Mouse (Mus musculus): ENCODE measurements at regions not wholly inside any gene's neighbourhood (a gene's known extent, or its start where the extent isn't known, plus 50 kb on each side); places are given as distances from the start of the nearest gene placed in this dataset.

DNA sequence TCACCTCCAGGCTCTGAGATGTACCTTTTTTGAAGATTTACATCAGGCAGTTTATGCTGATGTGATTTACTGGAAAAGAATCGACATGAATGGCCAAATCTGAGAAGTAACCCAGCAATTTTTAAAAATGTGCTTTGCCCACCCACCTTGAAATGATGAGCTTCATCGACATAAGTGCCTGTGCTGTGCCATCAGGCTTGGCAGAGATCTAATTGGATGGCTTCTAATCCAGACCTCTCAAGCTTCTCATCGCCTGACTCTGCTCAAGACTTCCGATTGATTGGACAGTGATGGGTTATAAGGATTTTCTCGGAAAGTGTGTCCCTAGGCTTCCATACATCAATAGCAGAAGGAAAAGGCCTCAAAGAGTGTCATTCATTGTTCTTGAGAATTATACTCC, 621.9 kb upstream of the Klhl29 start:
- no peak overlapping the region for H3K4me3 ChIP-seq (ENCODE audit: low read depth, low read length)
- no peaks in the 10 kb centered on the region for H3K27me3 ChIP-seq (replicated peaks; ENCODE audit: control insufficient read depth, insufficient read depth, low read length)
- H3K9ac ChIP-seq (ENCODE audit: low read depth, low read length): no peak overlapping the region
- no peaks in the 10 kb centered on the region for H3K4me1 ChIP-seq (ENCODE audit: control insufficient read depth, insufficient read depth, low read length)
- H3K9me3 ChIP-seq (ENCODE audit: control insufficient read depth, low read length): no peaks in the 10 kb centered on the region
- ATAC-seq (ENCODE audit: low read depth): no peak
- DNase-seq (ENCODE audit: low spot score): no peak
- no peak overlapping the region for H3K4me2 ChIP-seq (ENCODE audit: low read depth, low read length)
- no peaks in the 10 kb centered on the region for H3K36me3 ChIP-seq (ENCODE audit: control insufficient read depth, insufficient read depth, low read length)
- WGBS: 81% methylated on average over 5 of the region's 5 CpGs
- no peak overlapping the region for H3K27ac ChIP-seq (replicated peaks; ENCODE audit: low read depth, low read length)

DNA sequence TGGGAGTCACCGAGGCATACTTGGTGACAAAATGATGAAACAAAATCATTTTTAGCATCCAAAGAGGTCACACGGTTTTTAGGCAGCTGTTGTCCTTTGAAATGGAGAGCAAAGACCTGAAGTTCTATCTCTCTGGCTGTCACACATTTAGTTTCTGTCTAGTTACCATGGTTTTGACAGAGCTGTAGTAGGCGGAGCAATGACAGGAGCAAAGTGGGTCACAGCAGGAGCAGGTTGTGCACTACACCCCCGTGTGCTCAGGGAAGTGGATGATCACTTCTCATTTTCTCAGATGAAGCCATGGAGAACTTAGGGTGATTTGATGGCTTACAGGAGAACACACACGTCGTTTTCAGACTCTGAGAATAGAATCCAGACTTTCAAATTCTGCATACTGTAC, 621.2 kb upstream of the Klhl29 start:
- no peak for ATAC-seq (ENCODE audit: low read depth)

DNA sequence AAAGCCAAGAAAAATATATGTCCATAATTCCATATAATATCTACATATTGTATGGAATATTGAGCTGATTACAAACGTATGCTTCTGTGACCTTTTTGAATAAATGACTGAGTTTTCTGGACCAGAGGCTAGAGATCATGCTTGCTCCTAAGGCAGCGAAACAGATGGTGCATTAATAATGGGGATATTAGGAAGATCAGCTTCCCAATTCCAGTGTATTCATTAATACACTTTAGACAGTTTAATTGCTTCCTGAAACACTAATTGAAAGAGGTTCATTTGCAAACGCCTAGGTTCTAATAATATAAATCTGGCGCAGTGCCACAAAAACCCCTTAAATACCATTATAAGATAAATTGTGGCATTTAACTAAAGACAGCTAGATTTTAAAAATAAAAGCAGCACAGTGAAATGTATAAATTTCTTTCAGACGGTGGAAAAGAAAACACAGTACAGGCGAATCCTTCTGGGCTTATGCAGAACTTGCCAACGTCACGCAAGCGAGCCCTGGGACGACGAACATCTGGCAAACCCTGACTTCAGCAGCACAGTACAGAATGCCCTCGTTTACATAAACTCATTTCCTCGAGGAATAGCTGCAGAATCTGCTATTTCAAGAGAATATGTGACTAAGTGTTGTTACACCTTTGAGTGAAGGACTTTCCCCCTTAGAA, 608.6 kb upstream of the Klhl29 start:
- no peaks in the 10 kb centered on the region for H3K27me3 ChIP-seq (replicated peaks; ENCODE audit: control insufficient read depth, insufficient read depth, low read length)
- no peak overlapping the region for H3K4me3 ChIP-seq (ENCODE audit: low read depth, low read length)
- DNase-seq (ENCODE audit: low spot score) (peak; percentile 42), ATAC-seq (ENCODE audit: low read depth) (no peak)
- H3K27ac ChIP-seq (replicated peaks; ENCODE audit: low read depth, low read length): no peak overlapping the region
- no peaks in the 10 kb centered on the region for H3K9me3 ChIP-seq (ENCODE audit: control insufficient read depth, low read length)
- H3K4me2 ChIP-seq (ENCODE audit: low read depth, low read length): peak overlapping the region; percentile 23; the same call in 1 of the 2 replicates
- 37% methylated on average over 13 of the region's 13 CpGs for WGBS
- no peaks in the 10 kb centered on the region for H3K4me1 ChIP-seq (ENCODE audit: control insufficient read depth, insufficient read depth, low read length)
- H3K9ac ChIP-seq (ENCODE audit: low read depth, low read length): no peak overlapping the region
- no peaks in the 10 kb centered on the region for H3K36me3 ChIP-seq (ENCODE audit: control insufficient read depth, insufficient read depth, low read length)

More for the DNA sequence above, 621.2 kb upstream of the Klhl29 start:
- H3K9ac ChIP-seq (ENCODE audit: low read depth, low read length): no peak overlapping the region
- H3K9me3 ChIP-seq (ENCODE audit: control insufficient read depth, low read length): no peaks in the 10 kb centered on the region
- no peak for DNase-seq (ENCODE audit: low spot score)
- H3K36me3 ChIP-seq (ENCODE audit: control insufficient read depth, insufficient read depth, low read length): no peaks in the 10 kb centered on the region
- H3K27me3 ChIP-seq (replicated peaks; ENCODE audit: control insufficient read depth, insufficient read depth, low read length): no peaks in the 10 kb centered on the region
- no peak overlapping the region for H3K27ac ChIP-seq (replicated peaks; ENCODE audit: low read depth, low read length)
- 67% methylated on average over 6 of the region's 6 CpGs for WGBS
- no peaks in the 10 kb centered on the region for H3K4me1 ChIP-seq (ENCODE audit: control insufficient read depth, insufficient read depth, low read length)
- no peak overlapping the region for H3K4me2 ChIP-seq (ENCODE audit: low read depth, low read length)
- H3K4me3 ChIP-seq (ENCODE audit: low read depth, low read length): no peak overlapping the region

DNA sequence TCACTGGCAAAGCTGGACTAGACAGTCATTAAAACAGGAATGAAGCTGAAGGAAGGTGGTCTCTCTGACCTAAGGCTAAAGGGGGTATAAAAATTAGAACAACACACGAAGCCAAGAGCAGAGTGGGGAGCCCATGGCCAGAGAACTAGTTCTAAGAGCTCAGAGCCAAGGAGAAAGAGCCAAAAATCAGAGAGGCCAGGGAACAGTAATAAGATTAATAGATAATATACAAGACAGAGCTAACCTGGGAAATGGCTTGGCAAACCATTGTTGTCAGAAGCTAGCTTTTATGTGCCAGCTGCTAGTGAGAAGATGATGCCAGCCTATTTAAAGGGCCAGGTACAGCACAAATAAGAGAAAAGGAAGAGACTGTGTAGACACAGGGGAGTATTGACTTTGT, 606.6 kb upstream of the Klhl29 start:
- no peak for ATAC-seq (ENCODE audit: low read depth)
- no peaks in the 10 kb centered on the region for H3K36me3 ChIP-seq (ENCODE audit: control insufficient read depth, insufficient read depth, low read length)

DNA sequence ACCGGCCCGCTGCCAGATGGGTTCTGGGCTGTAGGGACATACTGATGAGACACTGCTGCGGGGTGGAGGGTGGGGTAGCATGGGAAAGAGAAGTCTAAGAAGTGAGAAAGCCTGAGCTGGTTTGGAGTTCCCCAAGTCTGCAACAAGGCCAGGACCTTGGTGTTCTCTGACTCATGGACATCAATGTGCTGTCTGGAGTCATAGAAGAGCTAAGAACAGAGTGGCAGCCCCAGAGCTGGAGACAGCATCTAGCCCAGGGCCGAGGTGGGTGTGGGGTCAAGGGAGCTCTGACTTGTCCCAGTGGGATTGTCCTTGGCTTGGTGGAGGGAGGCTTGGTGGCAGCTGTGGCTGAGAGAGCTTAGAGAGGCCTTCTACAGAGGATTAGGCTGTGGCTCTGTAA, 600.4 kb upstream of the Klhl29 start:
- Histone ChIP-seq H3K27ac (replicated peaks; ENCODE audit: low read depth, low read length) (no peak overlapping the region), H3K9ac (ENCODE audit: low read depth, low read length) (no peak overlapping the region), H3K4me1 (ENCODE audit: control insufficient read depth, insufficient read depth, low read length) (no peaks in the 10 kb centered on the region), H3K9me3 (ENCODE audit: control insufficient read depth, low read length) (no peaks in the 10 kb centered on the region), H3K4me2 (ENCODE audit: low read depth, low read length) (no peak overlapping the region), H3K4me3 (ENCODE audit: low read depth, low read length) (no peak overlapping the region), H3K27me3 (replicated peaks; ENCODE audit: control insufficient read depth, insufficient read depth, low read length) (no peaks in the 10 kb centered on the region), H3K36me3 (ENCODE audit: control insufficient read depth, insufficient read depth, low read length) (no peaks in the 10 kb centered on the region)
- no peak for ATAC-seq (ENCODE audit: low read depth)
- 90% methylated on average over 4 of the region's 4 CpGs for WGBS
- no peak for DNase-seq (ENCODE audit: low spot score)

More for the DNA sequence above, 606.6 kb upstream of the Klhl29 start:
- Histone ChIP-seq H3K27ac (replicated peaks; ENCODE audit: low read depth, low read length) (no peak overlapping the region), H3K9me3 (ENCODE audit: control insufficient read depth, low read length) (no peaks in the 10 kb centered on the region), H3K4me1 (ENCODE audit: control insufficient read depth, insufficient read depth, low read length) (no peaks in the 10 kb centered on the region), H3K27me3 (replicated peaks; ENCODE audit: control insufficient read depth, insufficient read depth, low read length) (no peaks in the 10 kb centered on the region), H3K4me3 (ENCODE audit: low read depth, low read length) (no peak overlapping the region), H3K9ac (ENCODE audit: low read depth, low read length) (no peak overlapping the region), H3K4me2 (ENCODE audit: low read depth, low read length) (no peak overlapping the region)
- DNase-seq (ENCODE audit: low spot score): no peak
- 62% methylated on average over 1 of the region's 1 CpGs for WGBS

DNA sequence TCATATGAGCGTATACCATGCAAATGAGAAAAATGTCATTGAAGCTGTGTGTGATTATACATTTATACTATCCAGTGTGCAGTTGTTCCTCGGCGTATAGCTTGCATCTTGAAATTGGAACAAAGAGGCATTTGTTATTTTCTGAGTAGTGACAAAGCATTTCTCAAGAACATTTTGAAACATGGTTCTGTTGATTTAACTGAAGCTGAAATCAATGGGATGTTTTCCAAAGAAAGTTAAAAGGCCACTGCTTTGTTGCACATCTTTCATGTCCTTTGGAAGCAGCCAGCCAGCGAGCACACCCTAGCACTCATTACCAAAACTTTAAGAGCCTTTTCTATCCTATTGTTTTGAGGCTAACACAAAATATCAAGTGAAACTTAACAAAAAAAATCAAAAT, 594.1 kb upstream of the Klhl29 start:
- no peak for DNase-seq (ENCODE audit: low spot score)
- Histone ChIP-seq H3K36me3 (ENCODE audit: control insufficient read depth, insufficient read depth, low read length) (no peaks in the 10 kb centered on the region), H3K4me1 (ENCODE audit: control insufficient read depth, insufficient read depth, low read length) (no peaks in the 10 kb centered on the region), H3K4me3 (ENCODE audit: low read depth, low read length) (no peak overlapping the region), H3K27me3 (replicated peaks; ENCODE audit: control insufficient read depth, insufficient read depth, low read length) (no peaks in the 10 kb centered on the region), H3K27ac (replicated peaks; ENCODE audit: low read depth, low read length) (no peak overlapping the region), H3K9ac (ENCODE audit: low read depth, low read length) (no peak overlapping the region), H3K9me3 (ENCODE audit: control insufficient read depth, low read length) (no peaks in the 10 kb centered on the region), H3K4me2 (ENCODE audit: low read depth, low read length) (no peak overlapping the region)
- 76% methylated on average over 4 of the region's 4 CpGs for WGBS
- no peak for ATAC-seq (ENCODE audit: low read depth)

DNA sequence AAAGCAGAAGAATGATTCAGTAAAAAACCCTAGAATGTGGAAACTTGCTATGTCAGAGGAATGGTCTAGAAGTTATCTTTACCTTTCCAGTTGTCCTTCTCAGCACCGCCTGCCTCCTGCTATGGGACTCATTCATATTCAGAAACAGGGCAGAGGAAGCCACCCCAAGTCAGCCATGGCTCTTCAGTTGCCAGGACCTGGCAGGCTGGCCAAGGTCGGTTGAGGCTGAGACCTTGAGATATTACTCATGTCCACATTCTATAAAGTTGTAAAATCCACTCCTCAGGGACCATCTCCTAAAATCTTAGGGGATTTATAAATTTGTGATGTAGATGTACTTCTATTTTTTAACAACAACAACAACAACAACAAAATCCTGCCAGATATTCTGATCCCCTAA, 580.7 kb upstream of the Klhl29 start:
- Histone ChIP-seq H3K36me3 (ENCODE audit: control insufficient read depth, insufficient read depth, low read length) (no peaks in the 10 kb centered on the region), H3K9ac (ENCODE audit: low read depth, low read length) (no peak overlapping the region), H3K4me1 (ENCODE audit: control insufficient read depth, insufficient read depth, low read length) (no peaks in the 10 kb centered on the region), H3K4me2 (ENCODE audit: low read depth, low read length) (no peak overlapping the region), H3K9me3 (ENCODE audit: control insufficient read depth, low read length) (no peaks in the 10 kb centered on the region), H3K4me3 (ENCODE audit: low read depth, low read length) (no peak overlapping the region), H3K27me3 (replicated peaks; ENCODE audit: control insufficient read depth, insufficient read depth, low read length) (no peaks in the 10 kb centered on the region), H3K27ac (replicated peaks; ENCODE audit: low read depth, low read length) (no peak overlapping the region)
- WGBS: 78% methylated on average over 2 of the region's 2 CpGs
- DNase-seq (ENCODE audit: low spot score) (no peak), ATAC-seq (ENCODE audit: low read depth) (no peak)

DNA sequence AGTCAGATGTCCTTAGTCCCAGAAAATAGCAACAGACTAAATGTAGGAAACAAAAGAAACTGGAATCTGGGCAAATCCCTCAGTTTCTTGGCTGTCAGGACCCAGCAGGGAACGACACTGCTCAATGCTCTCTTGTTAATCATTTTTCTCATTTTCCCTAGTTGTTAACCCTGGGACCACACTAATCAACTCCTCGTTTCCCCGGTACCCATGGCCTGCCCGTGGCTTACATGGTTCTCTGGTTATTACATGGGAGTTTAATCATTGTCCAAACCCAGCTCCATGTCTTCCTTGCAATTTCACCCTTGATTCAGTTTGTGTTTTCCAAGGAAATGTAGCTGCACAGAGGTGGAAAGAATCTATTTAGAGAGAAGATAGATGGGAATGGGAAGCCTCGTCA, 580.1 kb upstream of the Klhl29 start:
- Histone ChIP-seq H3K4me2 (ENCODE audit: low read depth, low read length) (no peak overlapping the region), H3K36me3 (ENCODE audit: control insufficient read depth, insufficient read depth, low read length) (no peaks in the 10 kb centered on the region), H3K9ac (ENCODE audit: low read depth, low read length) (no peak overlapping the region), H3K4me1 (ENCODE audit: control insufficient read depth, insufficient read depth, low read length) (no peaks in the 10 kb centered on the region), H3K27me3 (replicated peaks; ENCODE audit: control insufficient read depth, insufficient read depth, low read length) (no peaks in the 10 kb centered on the region), H3K4me3 (ENCODE audit: low read depth, low read length) (no peak overlapping the region), H3K9me3 (ENCODE audit: control insufficient read depth, low read length) (no peaks in the 10 kb centered on the region), H3K27ac (replicated peaks; ENCODE audit: low read depth, low read length) (no peak overlapping the region)
- ATAC-seq (ENCODE audit: low read depth): no peak
- DNase-seq (ENCODE audit: low spot score): no peak
- WGBS: 65% methylated on average over 5 of the region's 5 CpGs

DNA sequence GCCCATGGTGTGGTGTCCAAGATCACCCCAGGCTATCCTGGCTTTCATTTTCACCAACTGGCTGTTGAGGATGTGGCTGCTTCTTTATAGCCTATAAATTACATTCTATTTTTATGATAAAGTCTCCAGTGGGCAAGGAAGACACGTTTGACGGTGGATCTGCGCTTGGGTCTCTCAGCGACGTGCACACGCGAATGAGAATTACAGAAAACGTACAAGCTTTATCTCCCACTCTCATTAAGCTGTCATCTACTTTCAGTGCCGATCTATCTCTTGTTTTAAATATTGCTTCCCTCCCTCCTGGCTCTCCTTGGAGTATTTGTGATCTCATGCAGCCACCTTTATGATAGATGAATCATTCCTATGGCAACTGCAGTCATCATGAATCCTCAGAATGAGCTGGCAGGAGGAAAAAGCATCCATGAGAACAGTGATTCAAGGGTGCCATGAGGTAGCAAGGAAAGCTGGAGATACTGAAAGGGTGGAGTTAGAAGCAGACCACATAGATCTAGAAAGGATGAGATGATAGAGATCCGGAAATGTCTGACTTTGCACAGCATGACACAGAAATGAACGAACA, 568.0 kb upstream of the Klhl29 start:
- H3K4me2 ChIP-seq (ENCODE audit: low read depth, low read length): no peak overlapping the region
- no peak overlapping the region for H3K27ac ChIP-seq (replicated peaks; ENCODE audit: low read depth, low read length)
- 90% methylated on average over 11 of the region's 11 CpGs for WGBS
- DNase-seq (ENCODE audit: low spot score) (no peak), ATAC-seq (ENCODE audit: low read depth) (no peak)
- no peaks in the 10 kb centered on the region for H3K4me1 ChIP-seq (ENCODE audit: control insufficient read depth, insufficient read depth, low read length)
- H3K4me3 ChIP-seq (ENCODE audit: low read depth, low read length): no peak overlapping the region
- no peaks in the 10 kb centered on the region for H3K36me3 ChIP-seq (ENCODE audit: control insufficient read depth, insufficient read depth, low read length)
- no peaks in the 10 kb centered on the region for H3K27me3 ChIP-seq (replicated peaks; ENCODE audit: control insufficient read depth, insufficient read depth, low read length)
- no peak overlapping the region for H3K9ac ChIP-seq (ENCODE audit: low read depth, low read length)
- no peaks in the 10 kb centered on the region for H3K9me3 ChIP-seq (ENCODE audit: control insufficient read depth, low read length)
